Mouse (Mus musculus) adrenal gland, postnatal 25 days (tissue): ENCODE measurements around the gene Meis1. TPM values are rescaled to one million over a fixed set of nuclear protein-coding genes. Genes with fewer than 3 reads are reported as not detected.

ENCODE experiments used
- DNase-seq: peaks from one replicate; pipeline ENCODE4 v3.0.0; 2021; ENCODE audit warnings: mixed read lengths
- total RNA-seq: library from RNA; stranded (reverse); gene quantifications from 2 replicates; pipeline ENCODE4 v1.2.3, GENCODE M21; 2021

The Meis1 gene
- total RNA-seq, 1 experiment from 2014 or later: 73.6 TPM

- no peak for DNase-seq
These were observed 113.4 kb downstream of the Meis1 start for GRCm38 (mm10) chr11:18905431-18905830.

GRCm38 (mm10) chr11:18904880-18905279, 113.9 kb downstream of the Meis1 start:
- no peak for DNase-seq

- no peak for DNase-seq
These were observed 114.5 kb downstream of the Meis1 start for GRCm38 (mm10) chr11:18904285-18904684.

- no peak for DNase-seq
These were observed 118.3 kb downstream of the Meis1 start for GRCm38 (mm10) chr11:18900489-18900888.

- DNase-seq: no peak
These were observed 119.9 kb downstream of the Meis1 start for GRCm38 (mm10) chr11:18898862-18899261.

- DNase-seq: no peak
These were observed 120.7 kb downstream of the Meis1 start for GRCm38 (mm10) chr11:18897921-18898646.

GRCm38 (mm10) chr11:18897250-18897649, 121.5 kb downstream of the Meis1 start:
- DNase-seq: no peak

- no peak for DNase-seq
These were observed 126.3 kb downstream of the Meis1 start for GRCm38 (mm10) chr11:18892470-18892869.

- DNase-seq: no peak
These were observed 129.6 kb downstream of the Meis1 start for GRCm38 (mm10) chr11:18889139-18889538.

GRCm38 (mm10) chr11:18888651-18889050, 130.1 kb downstream of the Meis1 start:
- no peak for DNase-seq

GRCm38 (mm10) chr11:18885729-18886325, 133.0 kb downstream of the Meis1 start:
- DNase-seq: peak; percentile 37

GRCm38 (mm10) chr11:18885036-18885728, 133.6 kb downstream of the Meis1 start:
- DNase-seq: no peak

GRCm38 (mm10) chr11:18883987-18884386, 134.8 kb downstream of the Meis1 start:
- no peak for DNase-seq

- DNase-seq: no peak
These were observed 135.3 kb downstream of the Meis1 start for GRCm38 (mm10) chr11:18883507-18883881.

GRCm38 (mm10) chr11:18882747-18883506, 135.9 kb downstream of the Meis1 start:
- DNase-seq: no peak

- no peak for DNase-seq
These were observed 136.5 kb downstream of the Meis1 start for GRCm38 (mm10) chr11:18882315-18882714.

GRCm38 (mm10) chr11:18880806-18881205, 138.0 kb downstream of the Meis1 start:
- no peak for DNase-seq

GRCm38 (mm10) chr11:18879456-18879818, 139.3 kb downstream of the Meis1 start:
- no peak for DNase-seq

- DNase-seq: peak; percentile 13
These were observed 139.9 kb downstream of the Meis1 start for GRCm38 (mm10) chr11:18878748-18879455.

- no peak for DNase-seq
These were observed 140.8 kb downstream of the Meis1 start for GRCm38 (mm10) chr11:18878016-18878415.

GRCm38 (mm10) chr11:18877626-18878011, 141.2 kb downstream of the Meis1 start:
- DNase-seq: peak; percentile 78
